Mouse (Mus musculus) neutrophil, adult 5-6 weeks (primary cell): ENCODE data around the gene Phrf1. TPM values are rescaled to one million over a fixed set of nuclear protein-coding genes. Genes with fewer than 3 reads are reported as not detected.

Experiments
- total RNA-seq: library from RNA; stranded (forward); fragments of 200-1000 nt; gene quantifications from 2 replicates; pipeline ENCODE4 v1.2.3, GENCODE M21; 2017

Gene Phrf1
- total RNA-seq, 1 experiment from 2014 or later, result 97.8 TPM

Other genes with a start within 250 kb of the Phrf1 start
- gene Ifitm3, start 218.0 kb upstream of the Phrf1 start, total RNA-seq, result 187 and 230 TPM in 2 replicates
- gene Ifitm6, start 210.9 kb upstream of the Phrf1 start, total RNA-seq, result 105 and 120 TPM in 2 replicates
- not detected in 2 replicates for gene Gm17387, start 199.7 kb upstream of the Phrf1 start, total RNA-seq
- not detected in 2 replicates for gene B4galnt4, start 167.7 kb upstream of the Phrf1 start, total RNA-seq
- gene Pkp3, start 150.6 kb upstream of the Phrf1 start, total RNA-seq, result 10.5 and 11.0 TPM in 2 replicates
- 21.0 and 21.9 TPM in 2 replicates for gene Sigirr, start 128.2 kb upstream of the Phrf1 start, total RNA-seq
- gene Ano9, start 111.0 kb upstream of the Phrf1 start, total RNA-seq, result not detected in 2 replicates
- gene Ptdss2, start 106.4 kb upstream of the Phrf1 start, total RNA-seq, result 4.2 and 6.3 TPM in 2 replicates
- gene Rnh1, start 55.9 kb upstream of the Phrf1 start, total RNA-seq, result 41.0 and 51.8 TPM in 2 replicates
- gene Hras, start 34.8 kb upstream of the Phrf1 start, total RNA-seq, result 13.7 and 23.8 TPM in 2 replicates
- 1.9 and 3.9 TPM in 2 replicates for gene Lrrc56, start 34.6 kb upstream of the Phrf1 start, total RNA-seq
- gene Lmntd2, start 14.7 kb upstream of the Phrf1 start, total RNA-seq, result 2.6 and 3.2 TPM in 2 replicates
- gene Rassf7, start 12.9 kb upstream of the Phrf1 start, total RNA-seq, result 7.1 and 9.0 TPM in 2 replicates
- gene Irf7, start 37.7 kb downstream of the Phrf1 start, total RNA-seq, result 122 and 134 TPM in 2 replicates
- gene Cdhr5, start 48.0 kb downstream of the Phrf1 start, total RNA-seq, result not detected in 2 replicates
- not detected in 2 replicates for gene Sct, start 50.3 kb downstream of the Phrf1 start, total RNA-seq
- not detected in 2 replicates for gene Drd4, start 63.2 kb downstream of the Phrf1 start, total RNA-seq
- 23.2 and 27.9 TPM in 2 replicates for gene Deaf1, start 98.9 kb downstream of the Phrf1 start, total RNA-seq
- 24.2 and 24.7 TPM in 2 replicates for gene Tmem80, start 99.0 kb downstream of the Phrf1 start, total RNA-seq
- 3.1 and 7.9 TPM in 2 replicates for gene Eps8l2, start 110.1 kb downstream of the Phrf1 start, total RNA-seq
- 1,594 and 1,707 TPM in 2 replicates for gene Taldo1, start 163.4 kb downstream of the Phrf1 start, total RNA-seq
- gene Gatd1, start 185.4 kb downstream of the Phrf1 start, total RNA-seq, result 16.8 and 21.9 TPM in 2 replicates
- 0.25 TPM in 1 of 2 replicates, not detected in the other for gene Cend1, start 200.7 kb downstream of the Phrf1 start, total RNA-seq
- 4.9 and 9.7 TPM in 2 replicates for gene Slc25a22, start 209.1 kb downstream of the Phrf1 start, total RNA-seq
- 2.9 and 6.5 TPM in 2 replicates for gene Pidd1, start 215.2 kb downstream of the Phrf1 start, total RNA-seq
- 2,224 and 3,167 TPM in 2 replicates for gene Rplp2, start 218.6 kb downstream of the Phrf1 start, total RNA-seq
- 74.4 and 78.7 TPM in 2 replicates for gene Pnpla2, start 226.4 kb downstream of the Phrf1 start, total RNA-seq
- 2.8 and 3.2 TPM in 2 replicates for gene Cracr2b, start 232.3 kb downstream of the Phrf1 start, total RNA-seq
- 29.8 and 31.1 TPM in 2 replicates for gene Cd151, start 238.6 kb downstream of the Phrf1 start, total RNA-seq
- gene Polr2l, start 246.3 kb downstream of the Phrf1 start, total RNA-seq, result 10.5 and 13.1 TPM in 2 replicates
- gene Tspan4, start 246.5 kb downstream of the Phrf1 start, total RNA-seq, result not detected in 2 replicates